Mouse (Mus musculus) forebrain, postnatal 0 days (tissue): Measurements from ENCODE around the gene Manbal. TPM values are rescaled to one million over a fixed set of nuclear protein-coding genes. Genes with fewer than 3 reads are reported as not detected.

Experiments used
- ATAC-seq: fragments of 200-750 bp; cut with Nextera tagmentation; 2 replicates; pipeline ENCODE4 v1.8.0; 2017; ENCODE audit warnings: mild to moderate bottlenecking, moderate library complexity
- DNase-seq: peaks from one replicate; pipeline ENCODE4 v3.0.0-alpha.2; 2015
- H3K27ac ChIP-seq: fragments of 300-500 bp; sonication (generic); 2 replicates; pipeline ENCODE4 v1.5.1; 2014; ENCODE audit warnings: low read depth, mild to moderate bottlenecking, antibody characterized with exemption, low read length, moderate library complexity, mixed read lengths
- H3K27me3 ChIP-seq: fragments of 300-500 bp; sonication (generic); 2 replicates; pipeline ENCODE4 v1.6.1; 2014; ENCODE audit warnings: mild to moderate bottlenecking, low read length, mixed read lengths; ENCODE audit not compliant: insufficient read depth
- H3K36me3 ChIP-seq: fragments of 300-500 bp; sonication (generic); 2 replicates; pipeline ENCODE4 v1.6.1; 2014; ENCODE audit warnings: mild to moderate bottlenecking, moderate library complexity; ENCODE audit not compliant: insufficient read depth
- H3K4me1 ChIP-seq: fragments of 300-500 bp; sonication (generic); 2 replicates; pipeline ENCODE4 v1.6.1; 2014; ENCODE audit warnings: antibody characterized with exemption; ENCODE audit not compliant: insufficient read depth
- H3K4me2 ChIP-seq: fragments of 300-500 bp; sonication (generic); 2 replicates; pipeline ENCODE4 v1.6.1; 2014; ENCODE audit warnings: low read depth, mild to moderate bottlenecking, moderate library complexity
- H3K4me3 ChIP-seq: fragments of 300-500 bp; sonication (generic); 2 replicates; pipeline ENCODE4 v1.5.1; 2014; ENCODE audit warnings: low read depth, low read length, mixed read lengths
- H3K9ac ChIP-seq: fragments of 300-500 bp; sonication (generic); 2 replicates; pipeline ENCODE4 v1.6.1; 2014; ENCODE audit warnings: mild to moderate bottlenecking
- H3K9me3 ChIP-seq: fragments of 300-500 bp; sonication (generic); 2 replicates; pipeline ENCODE4 v1.6.1; 2016; ENCODE audit warnings: low read length
- CTCF ChIP-seq: sonication (generic); IDR thresholded peaks from 2 replicates; pipeline ENCODE4 v1.5.1; 2016; ENCODE audit warnings: antibody characterized with exemption, control low read depth, low read depth
- WGBS: fragments of 180-500 bp; shearing (Covaris S2); extraction: QIAGEN DNeasy Blood & Tissue Kit; methylation state at CpG from one replicate; pipeline ENCODE4 v1.1.7; 2014; 5-methylcytosine and 5-hydroxymethylcytosine counted together
- polyA plus RNA-seq: library from polyadenylated mRNA; unstranded; fragments of >200 nt; fragmentation: Nextera tagmentation; extraction: Ambion mirVana; gene quantifications from 2 replicates; pipeline ENCODE4 v1.2.1, GENCODE M21; 2015
- total RNA-seq: library from RNA; depleted of rRNA; stranded (reverse); fragments of >200 nt; gene quantifications from 2 replicates; pipeline ENCODE4 v1.2.3, GENCODE M21; 2014; rRNA removed

Gene Manbal
- total RNA-seq (69.9 and 73.6 TPM in 2 replicates), polyA plus RNA-seq (139 TPM in 2 replicates)

DNA sequence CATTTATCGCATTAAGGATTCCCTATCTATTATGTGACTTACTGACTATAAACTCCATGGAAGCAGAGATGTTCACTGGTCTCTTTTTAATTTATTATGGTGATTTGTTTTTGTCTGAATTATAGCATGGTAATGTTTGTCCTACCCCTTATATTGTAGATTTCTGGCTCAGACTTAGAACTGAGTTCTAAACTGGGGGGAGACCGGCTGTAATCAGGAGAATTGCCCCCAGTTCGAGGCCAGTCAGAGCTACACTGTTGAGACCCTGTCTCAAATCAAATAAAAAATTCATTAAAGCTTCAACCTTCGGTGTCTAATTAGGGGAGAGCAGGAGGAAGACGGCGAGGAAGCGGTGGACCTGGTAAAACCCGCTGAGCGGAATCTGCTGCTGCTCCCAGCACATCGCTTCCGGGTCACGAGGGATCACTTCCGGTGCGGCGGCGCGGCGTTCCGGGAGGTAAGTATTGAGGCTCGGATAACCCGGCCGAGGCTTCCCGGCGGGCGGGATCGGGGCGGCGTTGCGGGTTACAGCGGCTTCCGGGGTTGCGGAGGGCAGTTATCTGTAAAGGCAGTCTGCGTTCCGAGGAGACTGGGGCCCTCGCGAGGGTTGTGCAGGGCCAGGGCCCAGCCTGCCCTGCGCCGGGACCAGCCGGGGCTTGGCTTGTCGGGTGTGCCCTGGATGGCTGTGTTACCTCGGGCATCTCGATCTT, at the start of gene Manbal:
Gene Manbal (plus strand): TSS at position 411 of the 710 bp plus-strand sequence.
- peak within 1 kb of the TSS; percentile 76 for H3K4me3 ChIP-seq
- peak within 1 kb of the TSS; percentile 80 for H3K4me2 ChIP-seq

DNA sequence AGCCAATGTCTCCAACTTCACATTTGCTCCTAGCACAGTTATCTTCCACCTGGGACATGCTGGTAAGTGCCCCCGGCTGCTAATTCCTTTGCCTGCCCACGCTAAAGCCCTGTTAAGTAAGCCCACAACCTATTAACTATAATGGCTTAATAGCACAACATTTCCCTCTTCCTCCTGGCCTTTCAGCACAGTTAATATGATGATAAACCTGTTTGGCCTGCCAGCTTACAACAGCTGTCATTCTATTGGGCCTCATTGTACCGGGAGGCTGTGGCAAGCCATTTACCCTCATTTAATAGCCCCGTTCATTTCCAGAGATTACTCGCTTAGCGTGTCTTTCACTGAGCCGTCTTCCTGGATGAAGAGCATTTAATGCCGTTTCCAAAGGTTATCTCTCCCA, 47.3 kb upstream of the Manbal start:
- Histone ChIP-seq H3K9me3 (no peaks in the 10 kb centered on the region), H3K36me3 (peaks cover 72% of the 10 kb centered on the region), H3K27me3 (no peaks in the 10 kb centered on the region), H3K4me3 (no peak overlapping the region), H3K4me2 (no peak overlapping the region), H3K4me1 (no peaks in the 10 kb centered on the region), H3K9ac (no peak overlapping the region), H3K27ac (no peak overlapping the region)
- DNase-seq (no peak), ATAC-seq (no peak)
- WGBS: 49% methylated on average over 8 of the region's 8 CpGs
- no peak for TF ChIP-seq CTCF

More for the DNA sequence above, at the start of gene Manbal:
- TF ChIP-seq CTCF: no peak
- Histone ChIP-seq H3K9me3 (no peaks in the 10 kb centered on the region), H3K27me3 (no peaks in the 10 kb centered on the region), H3K27ac (peak within 1 kb of the TSS; percentile 91), H3K36me3 (no peaks in the 10 kb centered on the region), H3K4me1 (peaks cover 10% of the 10 kb centered on the region; the same call in 1 of the 2 replicates), H3K9ac (peak within 1 kb of the TSS; percentile 92)
- WGBS: 4% methylated on average over 42 of the region's 42 CpGs
- peak; percentile 97 for ATAC-seq
- peak; percentile 93 for DNase-seq

GRCm38 (mm10) chr2:157320886-157321285, 46.5 kb upstream of the Manbal start:
- Histone ChIP-seq H3K9ac (no peak overlapping the region), H3K36me3 (peaks cover 71% of the 10 kb centered on the region), H3K27me3 (no peaks in the 10 kb centered on the region), H3K9me3 (no peaks in the 10 kb centered on the region), H3K4me2 (no peak overlapping the region), H3K4me3 (no peak overlapping the region), H3K27ac (no peak overlapping the region), H3K4me1 (no peaks in the 10 kb centered on the region)
- 24% methylated on average over 5 of the region's 5 CpGs for WGBS
- no peak for DNase-seq
- no peak for TF ChIP-seq CTCF
- ATAC-seq: no peak

GRCm38 (mm10) chr2:157322029-157322766, 45.2 kb upstream of the Manbal start:
- H3K4me2 ChIP-seq: no peak overlapping the region
- H3K4me1 ChIP-seq: no peaks in the 10 kb centered on the region
- H3K9me3 ChIP-seq: no peaks in the 10 kb centered on the region
- ATAC-seq (0 out of 2 replicates have a peak, but pooled peaks have one; percentile 35), DNase-seq (no peak)
- no peak for TF ChIP-seq CTCF
- 53% methylated on average over 5 of the region's 5 CpGs for WGBS
- H3K4me3 ChIP-seq: no peak overlapping the region
- H3K36me3 ChIP-seq: peaks cover 72% of the 10 kb centered on the region
- no peak overlapping the region for H3K9ac ChIP-seq
- no peak overlapping the region for H3K27ac ChIP-seq
- no peaks in the 10 kb centered on the region for H3K27me3 ChIP-seq

- DNase-seq: no peak
- Histone ChIP-seq H3K4me3 (no peak overlapping the region), H3K27ac (no peak overlapping the region), H3K9ac (no peak overlapping the region), H3K4me1 (no peaks in the 10 kb centered on the region), H3K36me3 (peaks cover 56% of the 10 kb centered on the region), H3K9me3 (no peaks in the 10 kb centered on the region), H3K4me2 (no peak overlapping the region), H3K27me3 (no peaks in the 10 kb centered on the region)
- TF ChIP-seq CTCF: no peak
- 56% methylated on average over 2 of the region's 2 CpGs for WGBS
- ATAC-seq: no peak
Observed at GRCm38 (mm10) chr2:157325238-157325637, 42.2 kb upstream of the Manbal start.

DNA sequence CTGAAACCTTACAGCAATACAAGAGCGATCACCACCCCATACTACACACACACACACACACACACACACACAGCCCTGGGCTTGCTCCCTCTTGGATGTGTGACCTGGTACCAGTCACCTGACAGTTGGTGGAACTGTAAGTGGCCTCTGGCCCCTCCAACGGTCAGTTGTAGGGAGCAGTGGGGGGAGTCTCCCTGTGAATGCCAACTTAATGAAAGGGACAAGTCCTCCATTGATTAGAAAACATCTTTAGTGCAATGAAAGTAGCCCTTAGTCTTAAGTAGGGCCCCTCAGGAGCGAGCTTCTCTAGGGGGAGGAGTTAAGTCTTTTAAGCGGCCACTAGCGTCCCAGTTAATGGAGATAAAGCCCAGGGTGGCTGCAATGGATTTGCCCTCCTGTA, 39.3 kb upstream of the Manbal start:
- Histone ChIP-seq H3K27me3 (no peaks in the 10 kb centered on the region), H3K4me2 (no peak overlapping the region), H3K9ac (no peak overlapping the region), H3K27ac (no peak overlapping the region), H3K4me1 (no peaks in the 10 kb centered on the region), H3K36me3 (peaks cover 31% of the 10 kb centered on the region), H3K9me3 (no peaks in the 10 kb centered on the region), H3K4me3 (no peak overlapping the region)
- TF ChIP-seq CTCF: no peak
- WGBS: 13% methylated on average over 5 of the region's 5 CpGs
- DNase-seq: no peak
- no peak for ATAC-seq

GRCm38 (mm10) chr2:157328570-157328969, 38.8 kb upstream of the Manbal start:
- no peak for ATAC-seq
- WGBS: 12% methylated on average over 11 of the region's 11 CpGs
- Histone ChIP-seq H3K9me3 (no peaks in the 10 kb centered on the region), H3K4me3 (no peak overlapping the region), H3K36me3 (peaks cover 27% of the 10 kb centered on the region), H3K27me3 (no peaks in the 10 kb centered on the region), H3K27ac (no peak overlapping the region), H3K9ac (no peak overlapping the region), H3K4me2 (no peak overlapping the region), H3K4me1 (no peaks in the 10 kb centered on the region)
- TF ChIP-seq CTCF: no peak
- DNase-seq: no peak
